Mouse (Mus musculus): ENCODE measurements around the gene Ndufb4. TPM values are rescaled to one million over a fixed set of nuclear protein-coding genes. Genes with fewer than 3 reads are reported as not detected.

Ndufb4 gene
- polyA plus RNA-seq, 1 experiment from 2014 or later, result 106 TPM

DNA sequence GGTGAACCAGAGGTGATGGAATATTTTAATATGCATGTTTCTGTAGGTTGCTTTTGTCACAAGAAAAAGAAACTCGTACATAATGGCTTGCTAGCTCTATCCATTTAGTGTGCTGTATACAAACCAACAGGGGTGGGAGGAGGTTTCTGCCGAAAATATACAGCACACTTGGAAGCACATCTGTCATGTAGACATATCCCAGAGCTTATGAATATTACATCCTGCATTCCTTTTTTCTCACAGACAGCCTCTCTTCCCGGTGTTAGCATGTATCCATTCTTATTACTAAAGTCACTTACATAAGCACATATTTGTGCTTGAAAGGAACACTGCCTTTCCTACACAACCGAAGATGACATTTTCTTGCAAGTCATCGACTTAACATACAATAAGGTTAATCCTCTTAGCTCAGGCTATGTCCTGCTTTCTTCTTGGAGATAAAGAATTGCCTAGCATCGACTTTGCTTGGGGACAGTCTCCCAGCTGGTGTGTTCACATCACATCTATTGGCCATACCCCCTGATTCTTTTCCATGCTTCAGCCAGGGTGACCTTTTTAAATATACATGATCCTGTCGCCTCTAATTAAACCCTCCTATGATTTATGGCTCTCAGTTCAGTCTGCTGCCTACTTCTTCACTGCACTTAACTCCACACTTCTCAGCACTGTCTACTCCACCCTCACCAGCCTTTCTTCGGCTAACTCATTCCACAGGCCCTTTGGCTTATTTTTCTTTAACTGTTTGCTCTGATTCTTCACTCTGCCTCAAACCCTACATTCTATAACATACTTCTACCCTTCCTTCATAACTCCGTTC lies 9.6 kb upstream of the Ndufb4 start:
- Histone ChIP-seq H3K9ac (ENCODE audit: low read length) (no peak overlapping the region), H3K27ac (ENCODE audit: low read length) (no peak overlapping the region), H3K4me3 (ENCODE audit: low read length) (no peak overlapping the region), H3K4me2 (ENCODE audit: low read depth, low read length) (no peak overlapping the region), H3K36me3 (ENCODE audit: control insufficient read depth, insufficient read depth) (no peaks in the 10 kb centered on the region), H3K9me3 (replicated peaks; ENCODE audit: control insufficient read depth, low read length) (no peaks in the 10 kb centered on the region), H3K27me3 (ENCODE audit: control insufficient read depth, insufficient read depth, low read length) (no peaks in the 10 kb centered on the region), H3K4me1 (ENCODE audit: control insufficient read depth, insufficient read depth, low read length) (no peaks in the 10 kb centered on the region)
- ATAC-seq (replicated peaks; ENCODE audit: extremely low read depth, insufficient read depth, low FRiP score), result no peak
- WGBS, result 61% methylated on average over 9 of the region's 9 CpGs

DNA sequence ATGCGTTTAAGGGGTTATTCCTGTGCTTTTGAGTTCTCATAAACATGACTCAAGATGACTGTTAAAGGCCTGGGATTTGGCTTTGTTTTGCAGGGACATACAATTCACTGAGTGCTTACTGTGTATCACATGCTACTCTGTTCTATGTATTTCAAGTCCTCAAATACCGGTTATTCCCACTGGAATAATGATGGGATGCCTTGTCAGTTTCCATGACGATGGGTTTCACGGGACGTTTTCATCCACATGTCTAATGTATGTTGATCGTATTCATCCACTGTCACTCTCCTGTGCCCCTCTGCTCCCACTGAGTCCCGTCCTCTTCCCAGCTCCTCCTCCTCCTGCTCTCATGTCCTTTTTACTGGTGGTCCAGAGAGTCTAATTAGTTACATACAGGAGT lies 2.5 kb upstream of the Ndufb4 start:
- H3K4me3 ChIP-seq (ENCODE audit: low read length), result no peak overlapping the region
- H3K4me2 ChIP-seq (ENCODE audit: low read depth, low read length), result no peak overlapping the region
- H3K9ac ChIP-seq (ENCODE audit: low read length), result no peak overlapping the region
- H3K36me3 ChIP-seq (ENCODE audit: control insufficient read depth, insufficient read depth), result no peaks in the 10 kb centered on the region
- no peak overlapping the region for H3K27ac ChIP-seq (ENCODE audit: low read length)
- no peaks in the 10 kb centered on the region for H3K27me3 ChIP-seq (ENCODE audit: control insufficient read depth, insufficient read depth, low read length)
- no peak for ATAC-seq (replicated peaks; ENCODE audit: extremely low read depth, insufficient read depth, low FRiP score)
- 81% methylated on average over 7 of the region's 7 CpGs for WGBS
- H3K4me1 ChIP-seq (ENCODE audit: control insufficient read depth, insufficient read depth, low read length), result peaks cover 12% of the 10 kb centered on the region
- H3K9me3 ChIP-seq (replicated peaks; ENCODE audit: control insufficient read depth, low read length), result no peaks in the 10 kb centered on the region

DNA sequence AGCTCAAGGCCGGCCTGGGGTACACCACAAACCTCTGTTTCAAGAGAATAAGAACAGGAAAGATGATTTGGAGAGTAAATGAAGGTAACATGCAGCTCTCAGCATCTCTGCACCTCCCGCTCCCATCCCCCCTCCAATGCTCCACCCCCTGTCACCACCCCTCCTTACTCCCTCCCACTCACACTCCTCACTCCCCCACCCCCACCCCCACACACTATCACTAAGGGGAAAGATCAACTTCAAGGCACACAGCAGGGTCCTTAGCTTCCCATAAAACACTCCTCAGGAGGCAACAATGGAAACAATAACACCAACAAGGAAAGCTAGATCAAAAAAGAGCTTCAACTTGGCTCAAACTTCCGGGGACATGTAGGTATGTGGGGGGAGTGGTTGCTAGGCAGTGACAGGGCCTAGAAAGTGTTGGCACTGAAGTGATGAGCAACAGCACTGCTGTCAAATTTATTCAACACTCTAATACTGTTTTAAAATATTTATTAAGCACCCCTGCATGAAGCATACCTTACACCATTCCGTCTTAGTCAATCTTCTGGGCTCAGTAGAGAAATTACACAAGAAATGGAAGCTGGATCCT lies 1.6 kb upstream of the Ndufb4 start:
- Histone ChIP-seq H3K9me3 (replicated peaks; ENCODE audit: control insufficient read depth, low read length) (no peaks in the 10 kb centered on the region), H3K36me3 (ENCODE audit: control insufficient read depth, insufficient read depth) (no peaks in the 10 kb centered on the region), H3K4me1 (ENCODE audit: control insufficient read depth, insufficient read depth, low read length) (peaks cover 17% of the 10 kb centered on the region), H3K4me3 (ENCODE audit: low read length) (no peak overlapping the region), H3K4me2 (ENCODE audit: low read depth, low read length) (no peak overlapping the region), H3K27me3 (ENCODE audit: control insufficient read depth, insufficient read depth, low read length) (no peaks in the 10 kb centered on the region), H3K9ac (ENCODE audit: low read length) (no peak overlapping the region), H3K27ac (ENCODE audit: low read length) (no peak overlapping the region)
- WGBS, result 37% methylated on average over 4 of the region's 4 CpGs
- ATAC-seq (replicated peaks; ENCODE audit: extremely low read depth, insufficient read depth, low FRiP score), result no peak

DNA sequence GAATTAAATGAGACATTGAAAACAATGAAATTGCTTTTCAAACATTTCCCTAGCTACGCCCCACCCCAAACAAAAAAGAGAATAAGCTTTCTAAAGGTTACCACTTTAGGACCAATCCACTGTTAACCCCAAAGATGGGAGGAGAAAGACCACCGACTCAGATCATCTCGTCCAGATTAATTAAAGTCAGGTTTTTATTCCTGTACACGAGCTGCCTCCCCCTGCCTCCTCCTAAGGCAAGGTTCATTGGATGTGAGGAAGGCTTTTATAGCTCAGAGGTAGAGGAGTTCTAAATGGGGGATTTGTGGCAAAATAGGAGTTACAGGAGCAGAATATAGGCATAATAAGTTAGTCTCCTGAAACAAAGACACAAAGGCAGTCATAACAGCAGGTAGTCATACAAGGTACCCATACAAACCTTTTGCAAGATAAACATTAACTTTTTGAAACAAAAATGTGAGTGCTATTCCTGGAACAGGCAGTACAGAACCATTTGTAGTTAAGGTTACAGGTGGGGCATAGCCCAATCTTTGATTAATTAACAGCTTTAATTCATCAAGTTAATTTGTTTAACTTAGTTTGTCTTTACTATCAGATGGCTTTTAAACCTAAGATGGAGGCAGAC lies 690 bp upstream of the Ndufb4 start:
- no peak overlapping the region for H3K9ac ChIP-seq (ENCODE audit: low read length)
- no peaks in the 10 kb centered on the region for H3K27me3 ChIP-seq (ENCODE audit: control insufficient read depth, insufficient read depth, low read length)
- H3K27ac ChIP-seq (ENCODE audit: low read length), result peak overlapping the region; percentile 92
- H3K4me2 ChIP-seq (ENCODE audit: low read depth, low read length), result peak overlapping the region; percentile 66
- no peak for ATAC-seq (replicated peaks; ENCODE audit: extremely low read depth, insufficient read depth, low FRiP score)
- H3K36me3 ChIP-seq (ENCODE audit: control insufficient read depth, insufficient read depth), result no peaks in the 10 kb centered on the region
- no peaks in the 10 kb centered on the region for H3K9me3 ChIP-seq (replicated peaks; ENCODE audit: control insufficient read depth, low read length)
- peaks cover 17% of the 10 kb centered on the region for H3K4me1 ChIP-seq (ENCODE audit: control insufficient read depth, insufficient read depth, low read length)
- 72% methylated on average over 4 of the region's 4 CpGs for WGBS
- no peak overlapping the region for H3K4me3 ChIP-seq (ENCODE audit: low read length)

DNA sequence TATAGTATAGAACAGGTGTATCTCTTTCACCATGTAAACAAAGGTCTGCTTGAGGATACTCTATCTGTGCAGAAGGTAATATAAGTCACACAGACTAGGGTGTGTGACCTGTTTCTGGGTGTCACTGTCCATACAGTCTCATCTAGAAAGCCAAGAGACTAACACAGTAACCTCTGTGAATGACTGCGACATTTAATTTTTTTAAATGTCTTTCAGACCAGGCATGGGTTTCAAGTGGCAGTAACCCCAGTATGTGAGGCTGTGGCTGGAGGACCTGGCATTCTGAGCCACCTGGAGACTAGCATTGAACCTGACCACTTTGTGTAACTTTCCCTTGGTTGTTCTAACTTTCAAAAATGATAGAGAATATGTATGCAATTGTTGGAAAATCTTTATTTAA lies 1.2 kb downstream of the Ndufb4 start:
- Histone ChIP-seq H3K27ac (ENCODE audit: low read length) (no peak overlapping the region), H3K9ac (ENCODE audit: low read length) (peak overlapping the region; percentile 97), H3K9me3 (replicated peaks; ENCODE audit: control insufficient read depth, low read length) (no peaks in the 10 kb centered on the region), H3K4me1 (ENCODE audit: control insufficient read depth, insufficient read depth, low read length) (peaks cover 17% of the 10 kb centered on the region), H3K36me3 (ENCODE audit: control insufficient read depth, insufficient read depth) (peaks cover 4% of the 10 kb centered on the region), H3K4me2 (ENCODE audit: low read depth, low read length) (peak overlapping the region; percentile 75), H3K4me3 (ENCODE audit: low read length) (peak overlapping the region; percentile 92), H3K27me3 (ENCODE audit: control insufficient read depth, insufficient read depth, low read length) (no peaks in the 10 kb centered on the region)
- 70% methylated on average over 1 of the region's 1 CpGs for WGBS
- ATAC-seq (replicated peaks; ENCODE audit: extremely low read depth, insufficient read depth, low FRiP score), result no peak

DNA sequence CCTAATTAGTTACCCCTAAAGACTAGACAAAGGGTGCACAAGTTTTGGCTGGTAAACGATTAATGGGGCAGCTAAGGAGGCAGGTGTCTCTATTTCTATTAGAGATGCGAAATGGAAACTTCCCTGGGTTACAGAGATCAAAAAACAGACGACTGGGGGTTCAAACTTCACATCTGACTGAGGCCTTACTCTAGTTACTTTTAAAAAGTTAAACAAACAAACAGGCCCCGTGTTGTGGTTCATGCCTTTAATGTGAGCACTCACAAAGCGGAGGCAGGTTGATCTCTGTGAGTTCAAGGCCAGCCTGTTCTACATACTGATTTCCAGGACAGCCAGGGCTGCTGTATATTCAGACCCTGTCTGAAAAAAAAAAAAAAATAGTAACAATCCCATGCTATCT lies 1.6 kb downstream of the Ndufb4 start:
- peaks cover 17% of the 10 kb centered on the region for H3K4me1 ChIP-seq (ENCODE audit: control insufficient read depth, insufficient read depth, low read length)
- H3K36me3 ChIP-seq (ENCODE audit: control insufficient read depth, insufficient read depth), result peaks cover 8% of the 10 kb centered on the region
- 77% methylated on average over 5 of the region's 5 CpGs for WGBS
- peak overlapping the region; percentile 75 for H3K4me2 ChIP-seq (ENCODE audit: low read depth, low read length)
- H3K4me3 ChIP-seq (ENCODE audit: low read length), result peak overlapping the region; percentile 92; the same call in 1 of the 2 replicates
- ATAC-seq (replicated peaks; ENCODE audit: extremely low read depth, insufficient read depth, low FRiP score), result no peak
- peak overlapping the region; percentile 97; the same call in 1 of the 2 replicates for H3K9ac ChIP-seq (ENCODE audit: low read length)
- H3K9me3 ChIP-seq (replicated peaks; ENCODE audit: control insufficient read depth, low read length), result no peaks in the 10 kb centered on the region
- no peaks in the 10 kb centered on the region for H3K27me3 ChIP-seq (ENCODE audit: control insufficient read depth, insufficient read depth, low read length)
- H3K27ac ChIP-seq (ENCODE audit: low read length), result no peak overlapping the region

DNA sequence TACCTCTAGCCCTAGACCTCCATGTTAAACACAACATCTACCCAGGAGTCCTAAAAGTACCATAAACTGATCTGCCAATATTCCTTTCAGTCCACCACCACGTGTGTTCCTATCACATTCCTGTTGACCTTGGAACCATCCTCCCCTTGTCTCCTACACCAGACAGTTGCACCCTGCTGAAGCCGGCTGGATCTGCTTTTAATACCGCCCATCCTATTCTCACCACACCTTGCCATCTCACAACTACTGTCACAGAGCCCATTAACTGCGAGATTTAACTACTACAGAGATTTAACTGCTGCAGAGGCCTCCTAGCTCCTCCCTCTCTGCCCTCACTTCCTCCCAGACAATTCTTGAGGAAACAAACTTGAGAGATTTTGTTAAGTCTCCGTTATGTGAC lies 2.8 kb downstream of the Ndufb4 start:
- peaks cover 17% of the 10 kb centered on the region for H3K4me1 ChIP-seq (ENCODE audit: control insufficient read depth, insufficient read depth, low read length)
- 0 out of 2 replicates have a peak overlapping the region, but pooled peaks have one; percentile 3 for H3K4me3 ChIP-seq (ENCODE audit: low read length)
- no peak overlapping the region for H3K9ac ChIP-seq (ENCODE audit: low read length)
- peaks cover 20% of the 10 kb centered on the region for H3K36me3 ChIP-seq (ENCODE audit: control insufficient read depth, insufficient read depth)
- WGBS, result 59% methylated on average over 5 of the region's 5 CpGs
- H3K4me2 ChIP-seq (ENCODE audit: low read depth, low read length), result peak overlapping the region; percentile 13; the same call in 1 of the 2 replicates
- H3K27me3 ChIP-seq (ENCODE audit: control insufficient read depth, insufficient read depth, low read length), result no peaks in the 10 kb centered on the region
- no peak for ATAC-seq (replicated peaks; ENCODE audit: extremely low read depth, insufficient read depth, low FRiP score)
- H3K27ac ChIP-seq (ENCODE audit: low read length), result peak overlapping the region; percentile 16; the same call in 1 of the 2 replicates
- no peaks in the 10 kb centered on the region for H3K9me3 ChIP-seq (replicated peaks; ENCODE audit: control insufficient read depth, low read length)

DNA sequence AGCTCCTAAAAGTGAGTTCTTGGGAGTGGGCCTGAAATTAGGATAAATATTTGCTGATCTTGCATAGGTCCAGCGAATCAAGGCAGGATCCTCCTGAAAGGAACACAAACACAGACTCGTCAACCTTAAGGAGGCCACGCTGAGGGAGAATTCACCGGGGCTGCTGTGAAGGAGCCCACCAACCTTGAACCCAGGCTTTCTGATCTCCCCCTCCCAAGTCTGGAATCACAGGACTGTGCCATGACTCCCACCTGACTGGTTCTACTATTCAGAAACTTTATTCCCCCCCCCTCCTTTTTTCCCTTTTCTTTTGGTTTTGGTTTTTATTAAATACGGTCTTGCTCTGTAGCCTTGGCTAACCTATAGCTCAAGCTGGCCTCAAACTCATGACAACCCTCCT lies 5.2 kb downstream of the Ndufb4 start:
- Histone ChIP-seq H3K9ac (ENCODE audit: low read length) (no peak overlapping the region), H3K27ac (ENCODE audit: low read length) (no peak overlapping the region), H3K27me3 (ENCODE audit: control insufficient read depth, insufficient read depth, low read length) (no peaks in the 10 kb centered on the region), H3K9me3 (replicated peaks; ENCODE audit: control insufficient read depth, low read length) (no peaks in the 10 kb centered on the region), H3K4me1 (ENCODE audit: control insufficient read depth, insufficient read depth, low read length) (peaks cover 17% of the 10 kb centered on the region), H3K4me3 (ENCODE audit: low read length) (no peak overlapping the region), H3K36me3 (ENCODE audit: control insufficient read depth, insufficient read depth) (peaks cover 29% of the 10 kb centered on the region), H3K4me2 (ENCODE audit: low read depth, low read length) (no peak overlapping the region)
- 83% methylated on average over 5 of the region's 5 CpGs for WGBS
- ATAC-seq (replicated peaks; ENCODE audit: extremely low read depth, insufficient read depth, low FRiP score), result no peak

DNA sequence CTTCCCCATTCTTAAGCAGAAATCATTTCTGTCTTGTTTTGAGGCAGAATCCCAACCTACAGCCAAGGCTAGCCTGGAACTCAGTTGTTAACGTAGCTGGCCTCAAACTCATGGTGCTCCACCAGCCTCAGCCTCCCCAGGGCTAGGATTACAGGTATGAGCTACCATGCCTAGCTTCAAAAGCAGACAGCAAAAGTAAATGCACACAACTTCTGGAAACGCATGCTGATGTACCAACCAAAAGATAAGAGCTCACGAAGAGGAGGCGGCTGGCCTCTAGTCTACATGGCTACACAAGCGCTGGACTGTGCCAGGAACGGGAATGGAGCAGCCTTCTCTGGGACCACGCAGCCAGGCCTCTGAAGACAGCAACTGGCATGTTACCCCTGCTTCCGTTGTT lies 6.3 kb downstream of the Ndufb4 start:
- H3K27ac ChIP-seq (ENCODE audit: low read length), result no peak overlapping the region
- H3K27me3 ChIP-seq (ENCODE audit: control insufficient read depth, insufficient read depth, low read length), result no peaks in the 10 kb centered on the region
- no peak overlapping the region for H3K4me2 ChIP-seq (ENCODE audit: low read depth, low read length)
- H3K9me3 ChIP-seq (replicated peaks; ENCODE audit: control insufficient read depth, low read length), result no peaks in the 10 kb centered on the region
- H3K4me1 ChIP-seq (ENCODE audit: control insufficient read depth, insufficient read depth, low read length), result peaks cover 14% of the 10 kb centered on the region
- no peak for ATAC-seq (replicated peaks; ENCODE audit: extremely low read depth, insufficient read depth, low FRiP score)
- H3K9ac ChIP-seq (ENCODE audit: low read length), result no peak overlapping the region
- H3K36me3 ChIP-seq (ENCODE audit: control insufficient read depth, insufficient read depth), result peaks cover 29% of the 10 kb centered on the region
- 79% methylated on average over 8 of the region's 8 CpGs for WGBS
- H3K4me3 ChIP-seq (ENCODE audit: low read length), result no peak overlapping the region
